Mouse (Mus musculus) forebrain, embryonic 15.5 days (tissue): Measurements from ENCODE around the gene Heg1. TPM values are rescaled to one million over a fixed set of nuclear protein-coding genes. Genes with fewer than 3 reads are reported as not detected.

Source experiments
- ATAC-seq: fragments of 200-750 bp; cut with Nextera tagmentation; replicated peaks from 2 replicates; pipeline ENCODE4 v1.8.0; 2017; ENCODE audit warnings: mild to moderate bottlenecking, moderate TSS enrichment, moderate library complexity
- H3K27ac ChIP-seq: fragments of 300-500 bp; sonication (generic); replicated peaks from 2 replicates; pipeline ENCODE4 v1.5.1; 2015; ENCODE audit warnings: mild to moderate bottlenecking, inconsistent platforms
- H3K27me3 ChIP-seq: fragments of 300-500 bp; sonication (generic); 2 replicates; pipeline ENCODE4 v1.6.1; 2015; ENCODE audit warnings: inconsistent platforms
- H3K36me3 ChIP-seq: fragments of 300-500 bp; sonication (generic); 2 replicates; pipeline ENCODE4 v1.6.1; 2015; ENCODE audit warnings: mild to moderate bottlenecking, inconsistent platforms
- H3K4me1 ChIP-seq: fragments of 300-500 bp; sonication (generic); 2 replicates; pipeline ENCODE4 v1.6.1; 2015; ENCODE audit warnings: inconsistent platforms
- H3K4me2 ChIP-seq: fragments of 300-500 bp; sonication (generic); replicated peaks from 2 replicates; pipeline ENCODE4 v1.6.1; 2015; ENCODE audit warnings: mild to moderate bottlenecking, inconsistent platforms
- H3K4me3 ChIP-seq: fragments of 300-500 bp; sonication (generic); 2 replicates; pipeline ENCODE4 v1.5.1; 2015; ENCODE audit warnings: mild to moderate bottlenecking, inconsistent platforms
- H3K9ac ChIP-seq: fragments of 300-500 bp; sonication (generic); replicated peaks from 2 replicates; pipeline ENCODE4 v1.6.1; 2015; ENCODE audit warnings: mild to moderate bottlenecking, inconsistent platforms
- H3K9me3 ChIP-seq: fragments of 300-500 bp; sonication (generic); 2 replicates; pipeline ENCODE4 v1.6.1; 2016; ENCODE audit warnings: inconsistent platforms
- WGBS: fragments of 180-500 bp; shearing (Covaris S2); methylation state at CpG from one replicate; pipeline ENCODE4 v1.1.7; 2015; ENCODE audit warnings: mixed read lengths; 5-methylcytosine and 5-hydroxymethylcytosine counted together
- polyA plus RNA-seq: library from polyadenylated mRNA; unstranded; fragments of >200 nt; fragmentation: Nextera tagmentation; extraction: Ambion mirVana; gene quantifications from 2 replicates; pipeline ENCODE4 v1.2.1, GENCODE M21; 2015

Heg1 gene
- polyA plus RNA-seq, 1 experiment from 2014 or later: 20.3 TPM

- H3K27me3 ChIP-seq: no peaks in the 10 kb centered on the region
- H3K36me3 ChIP-seq: no peaks in the 10 kb centered on the region
- no peak overlapping the region for H3K9ac ChIP-seq
Observed at GRCm38 (mm10) chr16:33680271-33680670, 3.9 kb upstream of the Heg1 start.

GRCm38 (mm10) chr16:33680816-33681215, 3.4 kb upstream of the Heg1 start:
- Histone ChIP-seq H3K36me3 (no peaks in the 10 kb centered on the region), H3K4me2 (no peak overlapping the region), H3K4me1 (peaks cover 17% of the 10 kb centered on the region), H3K9ac (no peak overlapping the region), H3K27ac (no peak overlapping the region), H3K9me3 (no peaks in the 10 kb centered on the region), H3K27me3 (no peaks in the 10 kb centered on the region), H3K4me3 (no peak overlapping the region)
- WGBS: 64% methylated on average over 10 of the region's 10 CpGs
- no peak for ATAC-seq

More at GRCm38 (mm10) chr16:33680271-33680670, 3.9 kb upstream of the Heg1 start:
- no peak overlapping the region for H3K4me2 ChIP-seq
- H3K4me3 ChIP-seq: no peak overlapping the region
- no peak for ATAC-seq
- 86% methylated on average over 7 of the region's 7 CpGs for WGBS
- no peak overlapping the region for H3K27ac ChIP-seq
- H3K4me1 ChIP-seq: peaks cover 12% of the 10 kb centered on the region
- H3K9me3 ChIP-seq: no peaks in the 10 kb centered on the region

GRCm38 (mm10) chr16:33681661-33682060, 2.5 kb upstream of the Heg1 start:
- Histone ChIP-seq H3K27ac (no peak overlapping the region), H3K9ac (no peak overlapping the region), H3K4me2 (no peak overlapping the region), H3K4me3 (no peak overlapping the region), H3K4me1 (peaks cover 26% of the 10 kb centered on the region), H3K36me3 (no peaks in the 10 kb centered on the region), H3K27me3 (no peaks in the 10 kb centered on the region), H3K9me3 (no peaks in the 10 kb centered on the region)
- no peak for ATAC-seq

- ATAC-seq: no peak
- no peaks in the 10 kb centered on the region for H3K9me3 ChIP-seq
- 77% methylated on average over 3 of the region's 3 CpGs for WGBS
Observed at GRCm38 (mm10) chr16:33682651-33683050, 1.5 kb upstream of the Heg1 start.

GRCm38 (mm10) chr16:33683206-33684161, 686 bp upstream of the Heg1 start:
- no peaks in the 10 kb centered on the region for H3K9me3 ChIP-seq
- peak overlapping the region; percentile 88 for H3K4me2 ChIP-seq
- peaks cover 44% of the 10 kb centered on the region for H3K4me1 ChIP-seq
- H3K27ac ChIP-seq: peak overlapping the region; percentile 79
- peak overlapping the region; percentile 89 for H3K4me3 ChIP-seq
- H3K9ac ChIP-seq: peak overlapping the region; percentile 93; the same call in 1 of the 2 replicates
- no peaks in the 10 kb centered on the region for H3K27me3 ChIP-seq
- no peaks in the 10 kb centered on the region for H3K36me3 ChIP-seq
- WGBS: 65% methylated on average over 13 of the region's 13 CpGs
- ATAC-seq: peak; percentile 29; the same call in 1 of the 2 replicates

More at GRCm38 (mm10) chr16:33682651-33683050, 1.5 kb upstream of the Heg1 start:
- Histone ChIP-seq H3K9ac (no peak overlapping the region), H3K27ac (no peak overlapping the region), H3K27me3 (no peaks in the 10 kb centered on the region), H3K36me3 (no peaks in the 10 kb centered on the region), H3K4me2 (no peak overlapping the region), H3K4me3 (no peak overlapping the region), H3K4me1 (peaks cover 36% of the 10 kb centered on the region)

GRCm38 (mm10) chr16:33684703-33685701, 832 bp downstream of the Heg1 start:
- WGBS: under 1% methylated on average over 46 of the region's 46 CpGs
- ATAC-seq: peak; percentile 59

GRCm38 (mm10) chr16:33686056-33686455, 1.9 kb downstream of the Heg1 start:
- 62% methylated on average over 1 of the region's 1 CpGs for WGBS
- Histone ChIP-seq H3K4me3 (peak overlapping the region; percentile 89), H3K4me1 (peaks cover 61% of the 10 kb centered on the region), H3K9ac (peak overlapping the region; percentile 93), H3K27ac (0 out of 2 replicates have a peak overlapping the region, but pooled peaks have one; percentile 16), H3K4me2 (peak overlapping the region; percentile 88), H3K9me3 (no peaks in the 10 kb centered on the region), H3K27me3 (no peaks in the 10 kb centered on the region), H3K36me3 (no peaks in the 10 kb centered on the region)
- no peak for ATAC-seq

More at GRCm38 (mm10) chr16:33684703-33685701, 832 bp downstream of the Heg1 start:
- Histone ChIP-seq H3K4me2 (peak overlapping the region; percentile 88), H3K9ac (peak overlapping the region; percentile 93), H3K9me3 (no peaks in the 10 kb centered on the region), H3K27ac (peak overlapping the region; percentile 79), H3K27me3 (no peaks in the 10 kb centered on the region), H3K36me3 (no peaks in the 10 kb centered on the region), H3K4me1 (peaks cover 53% of the 10 kb centered on the region), H3K4me3 (peak overlapping the region; percentile 89)

- ATAC-seq: no peak
- Histone ChIP-seq H3K27me3 (no peaks in the 10 kb centered on the region), H3K4me3 (peak overlapping the region; percentile 89), H3K4me1 (peaks cover 75% of the 10 kb centered on the region), H3K36me3 (no peaks in the 10 kb centered on the region), H3K9ac (0 out of 2 replicates have a peak overlapping the region, but pooled peaks have one; percentile 20), H3K27ac (0 out of 2 replicates have a peak overlapping the region, but pooled peaks have one; percentile 28), H3K9me3 (no peaks in the 10 kb centered on the region), H3K4me2 (peak overlapping the region; percentile 88)
- 61% methylated on average over 3 of the region's 3 CpGs for WGBS
Observed at GRCm38 (mm10) chr16:33687724-33688123, 3.6 kb downstream of the Heg1 start.

GRCm38 (mm10) chr16:33690975-33691747, 7.0 kb downstream of the Heg1 start:
- WGBS: 76% methylated on average over 6 of the region's 6 CpGs
- Histone ChIP-seq H3K9ac (no peak overlapping the region), H3K36me3 (no peaks in the 10 kb centered on the region), H3K27me3 (no peaks in the 10 kb centered on the region), H3K4me1 (peaks cover 72% of the 10 kb centered on the region), H3K27ac (peak overlapping the region; percentile 64), H3K4me3 (no peak overlapping the region), H3K9me3 (no peaks in the 10 kb centered on the region), H3K4me2 (no peak overlapping the region)
- ATAC-seq: no peak

- Histone ChIP-seq H3K4me3 (no peak overlapping the region), H3K36me3 (no peaks in the 10 kb centered on the region), H3K4me2 (no peak overlapping the region), H3K9me3 (no peaks in the 10 kb centered on the region), H3K27me3 (no peaks in the 10 kb centered on the region), H3K27ac (no peak overlapping the region), H3K9ac (no peak overlapping the region), H3K4me1 (peaks cover 72% of the 10 kb centered on the region)
- no peak for ATAC-seq
- 86% methylated on average over 1 of the region's 1 CpGs for WGBS
Observed at GRCm38 (mm10) chr16:33693553-33693952, 9.4 kb downstream of the Heg1 start.
